Mouse (Mus musculus) lung, postnatal 0 days (tissue): ENCODE results near the gene Syn3. TPM values are rescaled to one million over a fixed set of nuclear protein-coding genes. Genes with fewer than 3 reads are reported as not detected.

ENCODE experiments used
- ATAC-seq: fragments of 200-750 bp; cut with Nextera tagmentation; 2 replicates; pipeline ENCODE4 v1.8.0; 2017; ENCODE audit warnings: moderate library complexity
- DNase-seq: peaks from one replicate; pipeline ENCODE4 v3.0.0-alpha.2; 2016; ENCODE audit warnings: low spot score
- H3K27ac ChIP-seq: fragments of 300-500 bp; sonication (generic); 2 replicates; pipeline ENCODE4 v1.5.1; 2014; ENCODE audit warnings: antibody characterized with exemption, mild to moderate bottlenecking, low read length, mixed read lengths
- H3K27me3 ChIP-seq: fragments of 300-500 bp; sonication (generic); replicated peaks from 2 replicates; pipeline ENCODE4 v1.6.1; 2014; ENCODE audit warnings: low read length, mixed read lengths; ENCODE audit not compliant: insufficient read depth
- H3K36me3 ChIP-seq: fragments of 300-500 bp; sonication (generic); 2 replicates; pipeline ENCODE4 v1.6.1; 2014; ENCODE audit warnings: low read length, mixed read lengths; ENCODE audit not compliant: insufficient read depth
- H3K4me1 ChIP-seq: fragments of 300-500 bp; sonication (generic); 2 replicates; pipeline ENCODE4 v1.6.1; 2014; ENCODE audit warnings: antibody characterized with exemption, low read depth, low read length, mixed read lengths; ENCODE audit not compliant: insufficient read depth
- H3K4me2 ChIP-seq: fragments of 300-500 bp; sonication (generic); replicated peaks from 2 replicates; pipeline ENCODE4 v1.6.1; 2014; ENCODE audit warnings: low read depth, mild to moderate bottlenecking, low read length, moderate library complexity, mixed read lengths
- H3K4me3 ChIP-seq: fragments of 300-500 bp; sonication (generic); 2 replicates; pipeline ENCODE4 v1.5.1; 2014; ENCODE audit warnings: low read depth, low read length
- H3K9ac ChIP-seq: fragments of 300-500 bp; sonication (generic); replicated peaks from 2 replicates; pipeline ENCODE4 v1.6.1; 2014; ENCODE audit warnings: low read depth, mild to moderate bottlenecking
- H3K9me3 ChIP-seq: fragments of 300-500 bp; sonication (generic); 2 replicates; pipeline ENCODE4 v1.6.1; 2016; ENCODE audit warnings: low read length, mixed read lengths
- CTCF ChIP-seq: IDR thresholded peaks from 2 replicates; pipeline ENCODE4 v1.5.1; 2016; ENCODE audit warnings: antibody characterized with exemption, mild to moderate bottlenecking
- EP300 ChIP-seq: IDR thresholded peaks from 2 replicates; pipeline ENCODE4 v1.6.1; 2016; ENCODE audit warnings: antibody characterized with exemption, mild to moderate bottlenecking, control low read depth
- WGBS: fragments of 180-500 bp; shearing (Covaris S2); extraction: QIAGEN DNeasy Blood & Tissue Kit; methylation state at CpG from one replicate; pipeline ENCODE4 v1.1.7; 2014; 5-methylcytosine and 5-hydroxymethylcytosine counted together
- polyA plus RNA-seq: library from polyadenylated mRNA; unstranded; fragments of >200 nt; fragmentation: Nextera tagmentation; extraction: Ambion mirVana; gene quantifications from 2 replicates; pipeline ENCODE4 v1.2.1, GENCODE M21; 2015

Syn3 gene
- polyA plus RNA-seq, 1 experiment from 2014 or later: 0.72 TPM

DNA sequence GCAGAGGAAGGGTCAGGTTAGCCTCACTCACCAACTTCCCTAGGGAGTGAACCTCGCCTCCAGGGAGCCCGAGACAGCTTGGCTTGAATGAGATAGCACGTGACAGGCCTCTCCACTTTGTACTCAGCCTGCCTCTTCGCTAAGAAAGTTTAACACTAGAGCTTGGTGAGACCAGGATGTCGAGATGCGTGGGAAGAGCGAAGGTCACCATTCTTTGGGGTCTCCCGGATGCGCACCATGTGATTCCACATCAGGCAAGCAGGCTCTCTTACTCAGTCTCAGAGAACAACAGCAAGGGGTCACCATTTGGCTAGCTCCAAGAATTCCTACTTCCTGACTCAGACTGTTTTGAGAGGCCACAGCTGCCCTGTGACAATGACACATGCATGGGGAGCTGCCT lies 234.1 kb downstream of the Syn3 start:
- H3K4me3 ChIP-seq: no peak overlapping the region
- H3K27ac ChIP-seq: no peak overlapping the region
- H3K27me3 ChIP-seq: no peaks in the 10 kb centered on the region
- TF ChIP-seq EP300 (no peak), CTCF (0 out of 2 replicates have a peak, but pooled peaks have one; percentile 3)
- WGBS: 65% methylated on average over 9 of the region's 9 CpGs
- peak; percentile 55 for ATAC-seq
- H3K36me3 ChIP-seq: no peaks in the 10 kb centered on the region
- no peak overlapping the region for H3K9ac ChIP-seq
- H3K4me2 ChIP-seq: no peak overlapping the region
- no peaks in the 10 kb centered on the region for H3K9me3 ChIP-seq
- H3K4me1 ChIP-seq: no peaks in the 10 kb centered on the region
- DNase-seq: peak; percentile 43

DNA sequence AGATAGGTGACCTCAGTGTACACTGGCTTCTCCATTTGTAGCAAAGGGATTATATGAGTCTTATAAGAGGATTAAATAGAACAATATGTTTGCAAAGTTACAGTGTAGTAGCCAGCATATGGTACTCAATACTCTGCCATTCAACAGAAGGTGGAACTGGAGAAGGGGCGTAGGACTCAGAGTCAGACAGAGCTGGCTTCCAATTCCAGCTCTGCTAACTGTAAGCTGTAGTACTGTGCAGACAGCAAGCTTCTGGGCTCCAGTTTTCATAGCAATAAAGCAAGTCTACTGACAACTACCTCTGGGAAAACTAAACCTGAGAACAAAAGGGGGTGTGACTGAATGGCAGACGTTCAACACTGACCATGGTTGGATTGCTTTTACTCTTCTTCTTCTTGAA lies 237.0 kb downstream of the Syn3 start:
- no peak overlapping the region for H3K9ac ChIP-seq
- 81% methylated on average over 2 of the region's 2 CpGs for WGBS
- TF ChIP-seq EP300 (no peak), CTCF (no peak)

DNA sequence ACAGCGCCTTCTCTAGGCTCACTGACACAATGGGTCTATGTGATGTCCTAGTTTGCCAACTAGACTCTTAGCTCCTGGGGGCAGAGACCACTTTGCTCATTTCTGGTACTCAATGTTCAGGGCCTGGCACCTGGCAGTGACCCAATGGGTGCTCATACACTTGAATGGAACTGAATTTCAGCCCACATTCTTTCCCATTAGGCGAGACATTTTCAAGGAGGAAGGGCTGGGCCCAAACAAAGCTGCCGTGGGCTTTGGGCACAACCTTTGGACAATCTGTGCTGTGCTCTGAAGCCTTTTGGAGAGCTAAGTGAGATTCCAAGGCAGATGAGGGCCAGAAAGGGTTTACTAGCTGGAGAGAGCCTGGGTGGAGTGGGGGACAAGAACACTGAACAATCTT lies 239.7 kb downstream of the Syn3 start:
- Histone ChIP-seq H3K36me3 (no peaks in the 10 kb centered on the region), H3K9ac (no peak overlapping the region), H3K27ac (peak overlapping the region; percentile 74), H3K4me2 (no peak overlapping the region), H3K4me3 (no peak overlapping the region), H3K27me3 (no peaks in the 10 kb centered on the region), H3K9me3 (no peaks in the 10 kb centered on the region), H3K4me1 (peaks cover 4% of the 10 kb centered on the region; the same call in 1 of the 2 replicates)
- TF ChIP-seq EP300: peak; percentile 99
- TF ChIP-seq CTCF: no peak
- ATAC-seq: peak; percentile 95
- WGBS: 50% methylated on average over 3 of the region's 3 CpGs
- peak; percentile 86 for DNase-seq

More for the DNA sequence above, 237.0 kb downstream of the Syn3 start:
- no peak for ATAC-seq
- H3K9me3 ChIP-seq: no peaks in the 10 kb centered on the region
- no peak overlapping the region for H3K4me2 ChIP-seq
- no peak for DNase-seq
- no peak overlapping the region for H3K27ac ChIP-seq
- no peaks in the 10 kb centered on the region for H3K36me3 ChIP-seq
- no peaks in the 10 kb centered on the region for H3K27me3 ChIP-seq
- H3K4me3 ChIP-seq: no peak overlapping the region
- H3K4me1 ChIP-seq: peaks cover 4% of the 10 kb centered on the region; the same call in 1 of the 2 replicates

DNA sequence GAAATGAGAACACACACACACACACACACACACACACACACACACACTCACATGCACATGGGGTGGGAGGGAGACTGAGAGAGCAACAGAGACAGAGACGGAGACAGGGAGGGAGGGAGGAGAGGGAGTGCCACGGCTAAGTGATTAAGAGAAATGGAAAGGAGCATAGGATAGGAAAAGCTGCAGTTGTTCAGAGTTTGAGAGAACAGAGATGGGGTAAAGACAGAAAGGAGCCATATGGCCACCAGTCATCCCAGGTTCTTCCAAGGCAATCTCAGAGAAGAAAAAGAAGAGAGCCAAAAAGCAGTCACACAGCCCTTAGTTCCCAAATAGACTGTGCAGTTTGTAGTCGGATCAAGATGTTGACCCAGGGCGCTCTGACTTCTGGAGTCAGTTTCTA lies 240.7 kb downstream of the Syn3 start:
- WGBS: 53% methylated on average over 4 of the region's 4 CpGs
- Histone ChIP-seq H3K9ac (no peak overlapping the region), H3K4me1 (peaks cover 4% of the 10 kb centered on the region; the same call in 1 of the 2 replicates), H3K27ac (peak overlapping the region; percentile 74; the same call in 1 of the 2 replicates), H3K4me3 (no peak overlapping the region), H3K9me3 (no peaks in the 10 kb centered on the region), H3K4me2 (no peak overlapping the region), H3K27me3 (no peaks in the 10 kb centered on the region), H3K36me3 (no peaks in the 10 kb centered on the region)
- TF ChIP-seq EP300: no peak
- no peak for TF ChIP-seq CTCF
- DNase-seq: no peak
- ATAC-seq: no peak

DNA sequence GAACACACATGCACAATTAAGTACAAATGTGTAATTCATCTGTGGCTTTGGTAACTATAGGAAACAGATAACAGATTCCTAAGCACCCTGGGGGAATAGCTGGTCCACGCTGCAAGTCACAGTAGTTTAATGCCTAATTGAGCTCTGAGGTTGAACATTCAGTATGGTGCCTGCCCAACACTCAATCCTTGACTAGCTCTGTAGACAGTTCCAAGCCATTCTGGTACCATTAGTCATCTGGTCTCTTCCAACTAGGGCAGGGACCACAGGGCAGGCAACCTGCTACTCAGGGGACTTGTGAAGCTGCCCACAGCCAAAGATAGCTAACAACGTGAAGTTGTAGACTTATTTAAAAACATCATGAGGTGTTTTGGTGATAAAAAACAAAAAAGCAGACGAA lies 241.7 kb downstream of the Syn3 start:
- Histone ChIP-seq H3K27me3 (no peaks in the 10 kb centered on the region), H3K4me1 (peaks cover 4% of the 10 kb centered on the region; the same call in 1 of the 2 replicates), H3K4me2 (no peak overlapping the region), H3K27ac (no peak overlapping the region), H3K9me3 (no peaks in the 10 kb centered on the region), H3K9ac (no peak overlapping the region), H3K36me3 (no peaks in the 10 kb centered on the region), H3K4me3 (no peak overlapping the region)
- WGBS: 77% methylated on average over 3 of the region's 3 CpGs
- TF ChIP-seq EP300 (no peak), CTCF (no peak)
- DNase-seq (no peak), ATAC-seq (no peak)

DNA sequence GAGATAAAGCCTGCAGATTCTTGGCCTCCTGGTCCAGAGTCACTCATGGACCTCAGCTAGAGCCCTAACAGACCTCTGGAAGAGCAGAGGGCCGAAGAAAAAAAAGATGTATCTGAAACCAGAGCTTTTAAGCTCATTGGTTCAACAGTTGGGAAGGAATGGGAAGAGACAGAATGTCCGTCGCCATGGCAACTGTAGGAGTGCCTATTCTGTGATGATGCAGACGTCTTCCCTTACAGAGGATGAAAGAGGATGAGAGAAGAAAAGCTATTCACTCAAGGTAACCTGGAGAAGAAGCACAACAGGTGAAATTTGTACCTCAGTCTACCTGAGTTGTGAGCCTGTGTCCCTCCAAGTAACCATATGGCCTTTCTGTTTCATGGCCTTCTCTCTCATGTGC lies 242.5 kb downstream of the Syn3 start:
- Histone ChIP-seq H3K9ac (no peak overlapping the region), H3K4me2 (no peak overlapping the region), H3K4me3 (no peak overlapping the region), H3K9me3 (no peaks in the 10 kb centered on the region), H3K36me3 (no peaks in the 10 kb centered on the region), H3K27ac (no peak overlapping the region), H3K27me3 (no peaks in the 10 kb centered on the region), H3K4me1 (peaks cover 4% of the 10 kb centered on the region; the same call in 1 of the 2 replicates)
- ATAC-seq (no peak), DNase-seq (no peak)
- TF ChIP-seq EP300 (no peak), CTCF (no peak)
- WGBS: 62% methylated on average over 4 of the region's 4 CpGs
